Mouse (Mus musculus) kidney, postnatal 4 days (tissue): ENCODE data around the gene Sox14.

Experiments used
- DNase-seq, 2 experiments: peaks; one replicate each; pipeline ENCODE4 v3.0.0; 2021; ENCODE audit warnings: mixed read lengths in 2 of 2

The Sox14 gene

GRCm38 (mm10) chr9:99848327-99848726, 27.6 kb downstream of the Sox14 start:
- no peak for DNase-seq

GRCm38 (mm10) chr9:99846820-99847219, 29.1 kb downstream of the Sox14 start:
- DNase-seq: peak; percentile 79 to 80

DNA sequence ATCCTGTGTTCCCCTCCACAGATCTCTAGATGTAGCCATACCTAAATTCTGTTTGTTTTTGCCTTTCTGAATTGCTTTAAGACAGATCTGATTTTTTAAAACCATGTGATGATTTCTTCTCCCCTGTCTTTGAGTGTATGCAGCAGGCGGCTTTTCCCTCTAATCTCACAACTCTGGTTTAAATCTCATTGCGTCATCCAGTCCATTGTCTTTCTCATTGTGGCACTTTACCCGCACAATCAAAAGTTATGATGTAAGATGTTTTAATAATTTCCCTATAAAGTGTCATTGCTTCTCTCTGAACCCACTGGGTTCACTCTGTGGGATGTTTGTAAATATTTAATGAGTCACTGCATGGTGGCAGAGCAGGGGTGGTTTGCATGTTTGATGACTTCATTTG, 36.6 kb downstream of the Sox14 start:
- DNase-seq: no peak

GRCm38 (mm10) chr9:99838877-99839276, 37.1 kb downstream of the Sox14 start:
- no peak for DNase-seq

- no peak for DNase-seq
These were observed 39.3 kb downstream of the Sox14 start for GRCm38 (mm10) chr9:99836707-99837106.

DNA sequence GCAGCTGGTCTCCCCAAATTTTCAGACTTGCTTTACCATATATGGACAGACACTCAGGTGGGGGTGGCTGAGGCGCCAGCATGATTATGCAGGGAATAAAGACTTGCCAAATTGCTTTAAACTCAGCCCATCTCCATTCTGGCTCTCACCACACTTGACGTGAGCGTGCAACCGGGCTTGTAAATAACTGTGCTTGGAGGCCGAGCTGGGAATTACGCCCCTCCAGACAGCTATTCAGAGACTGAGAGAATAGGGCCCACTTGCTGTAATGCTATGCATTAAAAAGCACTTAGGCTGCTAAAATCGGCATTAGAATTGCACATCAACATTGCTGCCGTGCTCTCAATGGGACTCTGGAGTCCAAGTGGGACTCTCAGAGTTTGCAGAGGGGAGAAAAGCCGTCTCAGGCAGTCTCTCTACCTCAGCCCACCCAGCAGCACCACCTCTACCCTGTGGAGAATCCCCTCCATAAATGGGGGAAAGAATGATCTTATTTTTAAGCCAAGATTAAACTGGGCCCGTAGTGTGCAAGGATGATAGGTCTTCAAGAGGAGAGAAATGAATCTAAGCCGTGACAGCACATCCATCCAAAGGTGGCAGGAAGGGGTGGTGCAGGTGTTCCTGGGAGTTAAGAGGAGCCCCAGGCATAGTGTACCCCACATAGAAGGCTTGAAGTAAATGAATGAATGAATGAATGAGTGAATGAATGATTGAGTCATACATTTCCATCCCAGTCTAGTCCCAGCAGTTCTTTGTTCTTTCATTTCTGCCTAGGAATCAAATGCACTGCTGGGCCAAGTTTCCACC, 40.1 kb downstream of the Sox14 start:
- DNase-seq: no peak
